Mouse (Mus musculus) stomach, embryonic 14.5 days (tissue): Measurements from ENCODE around the gene Il4ra. TPM values are rescaled to one million over a fixed set of nuclear protein-coding genes. Genes with fewer than 3 reads are reported as not detected.
A peak's percentile ranks its signal among the peaks of the same experiment; 100 is the strongest.

ENCODE experiments used
- ATAC-seq: fragments of 200-750 bp; cut with Nextera tagmentation; 2 replicates; pipeline ENCODE4 v1.8.0; 2017; ENCODE audit warnings: low read depth, moderate TSS enrichment; ENCODE audit not compliant: insufficient number of reproducible peaks, insufficient read depth, low FRiP score
- H3K27ac ChIP-seq: fragments of 300-500 bp; sonication (generic); 2 replicates; pipeline ENCODE4 v1.5.1; 2014; ENCODE audit warnings: mild to moderate bottlenecking, low read length, moderate library complexity, mixed read lengths
- H3K27me3 ChIP-seq: fragments of 300-500 bp; sonication (generic); 2 replicates; pipeline ENCODE4 v1.6.1; 2014; ENCODE audit warnings: low read length, control low read depth, mixed read lengths; ENCODE audit not compliant: control insufficient read depth, insufficient read depth
- H3K36me3 ChIP-seq: fragments of 300-500 bp; sonication (generic); 2 replicates; pipeline ENCODE4 v1.6.1; 2014; ENCODE audit warnings: mild to moderate bottlenecking, control low read depth, low read length, moderate library complexity, mixed read lengths; ENCODE audit not compliant: control insufficient read depth, insufficient read depth
- H3K4me1 ChIP-seq: fragments of 300-500 bp; sonication (generic); 2 replicates; pipeline ENCODE4 v1.6.1; 2014; ENCODE audit warnings: low read length, control low read depth, mixed read lengths; ENCODE audit not compliant: control insufficient read depth, insufficient read depth
- H3K4me2 ChIP-seq: fragments of 300-500 bp; sonication (generic); replicated peaks from 2 replicates; pipeline ENCODE4 v1.6.1; 2014; ENCODE audit warnings: low read depth, low read length, control low read depth
- H3K4me3 ChIP-seq: fragments of 300-500 bp; sonication (generic); 2 replicates; pipeline ENCODE4 v1.5.1; 2014; ENCODE audit warnings: low read depth, low read length, control low read depth
- H3K9ac ChIP-seq: fragments of 300-500 bp; sonication (generic); replicated peaks from 2 replicates; pipeline ENCODE4 v1.6.1; 2014; ENCODE audit warnings: low read depth, mild to moderate bottlenecking, control low read depth, low read length, moderate library complexity, mixed read lengths
- H3K9me3 ChIP-seq: fragments of 300-500 bp; sonication (generic); 2 replicates; pipeline ENCODE4 v1.6.1; 2016; ENCODE audit warnings: low read depth, low read length, control low read depth; ENCODE audit not compliant: control insufficient read depth
- WGBS: fragments of 180-500 bp; shearing (Covaris S2); extraction: QIAGEN DNeasy Blood & Tissue Kit; methylation state at CpG from one replicate; pipeline ENCODE4 v1.1.7; 2014; 5-methylcytosine and 5-hydroxymethylcytosine counted together
- polyA plus RNA-seq: library from polyadenylated mRNA; unstranded; fragments of >200 nt; fragmentation: Nextera tagmentation; extraction: Ambion mirVana; gene quantifications from 2 replicates; pipeline ENCODE4 v1.2.1, GENCODE M21; 2014

Il4ra gene
- polyA plus RNA-seq, 1 experiment from 2014 or later: 6.3 TPM

DNA sequence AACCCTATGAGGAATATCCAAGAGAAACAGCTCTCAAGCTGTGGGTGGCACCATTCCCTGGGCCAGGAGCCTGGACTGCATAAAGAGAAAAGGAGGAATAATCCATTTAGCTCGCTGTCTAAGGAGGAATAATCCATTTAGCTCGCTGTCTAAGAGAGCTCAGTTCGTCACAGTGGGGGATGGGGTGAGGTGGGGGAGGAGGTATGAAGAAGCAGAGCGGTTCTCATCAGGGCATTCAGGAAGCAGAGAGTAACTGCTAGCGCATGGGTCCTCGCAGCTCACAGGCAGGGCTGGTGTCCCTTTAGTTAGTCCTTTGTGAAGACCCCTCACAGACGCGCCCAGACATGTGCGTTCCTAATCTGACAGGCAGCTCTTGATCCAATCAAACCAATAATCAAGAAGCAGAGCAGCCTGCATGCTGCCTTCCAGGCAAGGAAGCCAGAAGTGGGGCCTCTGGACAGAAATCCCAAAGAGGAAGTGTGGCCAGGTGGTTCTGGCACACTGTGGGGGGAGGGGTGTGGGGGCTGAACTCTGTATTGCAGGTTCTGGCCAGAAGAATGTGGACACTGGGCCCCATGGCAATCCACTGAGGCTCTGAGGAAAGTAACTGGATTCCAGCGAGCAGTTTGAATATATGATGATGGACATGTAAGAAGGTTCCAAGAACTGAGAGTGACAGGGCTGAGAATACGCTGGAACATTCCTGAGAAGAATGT, 9.4 kb upstream of the Il4ra start:
- no peaks in the 10 kb centered on the region for H3K4me1 ChIP-seq
- H3K27ac ChIP-seq: no peak overlapping the region
- H3K9me3 ChIP-seq: no peaks in the 10 kb centered on the region
- no peak for ATAC-seq
- H3K4me2 ChIP-seq: no peak overlapping the region
- H3K4me3 ChIP-seq: no peak overlapping the region
- 67% methylated on average over 11 of the region's 11 CpGs for WGBS
- H3K9ac ChIP-seq: no peak overlapping the region
- no peaks in the 10 kb centered on the region for H3K36me3 ChIP-seq
- no peaks in the 10 kb centered on the region for H3K27me3 ChIP-seq

DNA sequence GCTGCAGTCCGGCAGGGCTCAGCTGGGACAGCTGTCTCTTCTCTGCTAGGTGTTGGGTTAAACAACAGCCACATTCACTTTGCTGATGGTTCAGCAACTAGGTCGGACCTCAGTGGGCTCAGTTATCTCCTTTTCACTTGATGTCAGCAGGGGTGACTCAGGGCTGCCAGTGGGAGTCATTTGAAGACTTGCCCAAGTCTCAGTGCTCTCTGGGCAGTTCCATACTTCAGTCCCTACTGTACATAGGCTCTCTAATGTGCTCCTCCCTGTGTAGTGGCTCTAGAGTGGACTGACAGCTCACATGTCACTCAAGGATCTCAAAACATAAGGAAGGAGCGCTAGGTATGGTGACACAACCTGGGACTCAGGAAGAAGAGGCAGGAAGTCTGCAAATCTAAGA, 8.4 kb upstream of the Il4ra start:
- H3K4me2 ChIP-seq: no peak overlapping the region
- H3K9ac ChIP-seq: no peak overlapping the region
- no peaks in the 10 kb centered on the region for H3K9me3 ChIP-seq
- no peaks in the 10 kb centered on the region for H3K4me1 ChIP-seq
- WGBS: 50% methylated on average over 3 of the region's 3 CpGs
- no peak overlapping the region for H3K27ac ChIP-seq
- H3K27me3 ChIP-seq: no peaks in the 10 kb centered on the region
- no peak for ATAC-seq
- H3K4me3 ChIP-seq: no peak overlapping the region
- no peaks in the 10 kb centered on the region for H3K36me3 ChIP-seq

DNA sequence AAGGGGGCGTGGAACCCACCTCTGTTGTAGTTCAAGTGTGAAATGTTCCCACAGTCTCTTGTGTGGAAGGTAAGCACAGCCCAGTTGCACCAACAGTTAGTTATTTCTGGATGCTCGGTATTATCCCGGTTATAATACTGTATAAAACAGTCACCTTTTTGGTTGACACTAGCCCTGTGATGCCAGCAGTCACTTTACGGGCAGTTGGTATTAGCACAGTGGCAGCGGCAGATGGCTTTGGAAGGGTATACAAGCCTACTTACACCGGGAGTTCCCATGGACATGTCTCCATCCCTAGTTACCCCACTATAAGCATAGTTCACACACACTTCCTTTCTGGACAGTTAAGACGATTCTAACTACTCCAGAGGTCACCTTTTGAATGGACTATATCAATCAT, 6.6 kb upstream of the Il4ra start:
- no peaks in the 10 kb centered on the region for H3K36me3 ChIP-seq
- no peak overlapping the region for H3K27ac ChIP-seq
- H3K4me3 ChIP-seq: no peak overlapping the region
- ATAC-seq: no peak
- no peaks in the 10 kb centered on the region for H3K4me1 ChIP-seq
- H3K9me3 ChIP-seq: no peaks in the 10 kb centered on the region
- WGBS: 88% methylated on average over 7 of the region's 7 CpGs
- no peak overlapping the region for H3K9ac ChIP-seq
- H3K4me2 ChIP-seq: no peak overlapping the region
- no peaks in the 10 kb centered on the region for H3K27me3 ChIP-seq

DNA sequence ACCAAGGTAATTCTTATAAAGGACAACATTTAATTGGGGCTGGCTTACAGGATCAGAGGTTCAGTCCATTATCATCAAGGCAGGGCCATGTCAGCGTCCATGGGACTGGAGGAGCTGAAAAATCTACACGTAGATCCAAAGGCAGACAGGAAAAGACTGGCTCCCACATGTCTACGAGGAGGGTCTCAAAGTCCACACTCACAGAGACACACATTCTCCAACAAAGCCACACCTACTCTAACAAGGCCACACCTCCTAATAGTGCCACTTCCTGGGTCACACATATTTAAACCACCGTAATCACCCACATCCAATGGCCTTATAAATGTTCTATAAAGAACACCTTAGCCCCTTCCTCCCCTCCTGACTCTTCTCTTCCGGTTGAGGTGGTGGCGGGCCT, 5.2 kb upstream of the Il4ra start:
- 85% methylated on average over 6 of the region's 6 CpGs for WGBS
- Histone ChIP-seq H3K27me3 (no peaks in the 10 kb centered on the region), H3K9ac (no peak overlapping the region), H3K4me2 (no peak overlapping the region), H3K9me3 (no peaks in the 10 kb centered on the region), H3K27ac (no peak overlapping the region), H3K36me3 (no peaks in the 10 kb centered on the region), H3K4me1 (no peaks in the 10 kb centered on the region), H3K4me3 (no peak overlapping the region)
- ATAC-seq: no peak

DNA sequence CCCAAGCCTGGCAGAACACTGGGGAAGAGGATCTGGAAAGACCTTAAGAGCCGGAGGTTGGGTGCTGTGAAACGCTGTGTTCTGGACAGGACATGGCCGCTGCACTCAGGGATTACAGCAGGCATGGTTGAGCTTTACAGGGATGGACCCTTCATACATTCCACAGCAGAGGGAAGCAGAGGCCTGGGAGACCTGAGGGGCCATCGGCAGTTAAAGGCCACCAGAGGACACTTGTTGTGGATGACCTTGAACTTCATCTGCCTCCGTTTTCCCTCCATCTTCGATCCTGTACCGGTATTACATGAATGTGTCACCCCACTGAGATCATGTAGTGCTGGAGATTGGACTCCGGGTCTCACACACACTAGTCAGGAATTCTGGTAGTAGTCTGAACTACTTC, 2.0 kb upstream of the Il4ra start:
- Histone ChIP-seq H3K27ac (no peak overlapping the region), H3K36me3 (no peaks in the 10 kb centered on the region), H3K4me3 (no peak overlapping the region), H3K27me3 (no peaks in the 10 kb centered on the region), H3K4me2 (no peak overlapping the region), H3K4me1 (peaks cover 8% of the 10 kb centered on the region; the same call in 1 of the 2 replicates), H3K9me3 (no peaks in the 10 kb centered on the region), H3K9ac (no peak overlapping the region)
- ATAC-seq: no peak
- WGBS: 83% methylated on average over 8 of the region's 8 CpGs

DNA sequence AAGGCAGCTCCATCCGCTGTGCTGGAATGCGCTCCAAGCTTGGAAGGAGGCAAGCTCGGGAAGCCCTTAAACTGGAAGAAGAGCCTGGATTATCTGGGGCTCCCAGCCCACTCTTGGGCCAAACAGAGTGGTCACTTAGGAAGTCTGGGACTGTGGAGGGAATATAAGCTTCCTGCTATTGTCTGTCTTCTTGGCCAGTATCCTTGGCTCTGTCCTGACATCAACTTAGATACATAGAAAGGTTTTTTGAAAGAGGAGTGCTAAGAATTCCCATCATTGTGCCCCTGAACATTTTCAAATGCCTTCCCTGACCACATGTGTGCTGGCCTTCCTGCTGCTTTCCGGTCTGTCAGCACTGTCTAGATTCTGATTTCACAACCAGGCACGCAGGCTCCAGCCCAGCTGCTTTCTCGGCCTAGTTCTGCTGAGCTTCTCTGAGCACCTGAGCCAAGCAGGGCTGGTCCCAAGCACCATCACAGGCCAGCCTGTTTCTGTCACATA, 989 bp upstream of the Il4ra start:
- H3K36me3 ChIP-seq: no peaks in the 10 kb centered on the region
- no peaks in the 10 kb centered on the region for H3K27me3 ChIP-seq
- H3K4me1 ChIP-seq: peaks cover 8% of the 10 kb centered on the region; the same call in 1 of the 2 replicates
- H3K4me3 ChIP-seq: no peak overlapping the region
- WGBS: 74% methylated on average over 6 of the region's 6 CpGs
- H3K9ac ChIP-seq: no peak overlapping the region
- H3K9me3 ChIP-seq: no peaks in the 10 kb centered on the region
- no peak overlapping the region for H3K27ac ChIP-seq
- no peak overlapping the region for H3K4me2 ChIP-seq
- ATAC-seq: no peak

DNA sequence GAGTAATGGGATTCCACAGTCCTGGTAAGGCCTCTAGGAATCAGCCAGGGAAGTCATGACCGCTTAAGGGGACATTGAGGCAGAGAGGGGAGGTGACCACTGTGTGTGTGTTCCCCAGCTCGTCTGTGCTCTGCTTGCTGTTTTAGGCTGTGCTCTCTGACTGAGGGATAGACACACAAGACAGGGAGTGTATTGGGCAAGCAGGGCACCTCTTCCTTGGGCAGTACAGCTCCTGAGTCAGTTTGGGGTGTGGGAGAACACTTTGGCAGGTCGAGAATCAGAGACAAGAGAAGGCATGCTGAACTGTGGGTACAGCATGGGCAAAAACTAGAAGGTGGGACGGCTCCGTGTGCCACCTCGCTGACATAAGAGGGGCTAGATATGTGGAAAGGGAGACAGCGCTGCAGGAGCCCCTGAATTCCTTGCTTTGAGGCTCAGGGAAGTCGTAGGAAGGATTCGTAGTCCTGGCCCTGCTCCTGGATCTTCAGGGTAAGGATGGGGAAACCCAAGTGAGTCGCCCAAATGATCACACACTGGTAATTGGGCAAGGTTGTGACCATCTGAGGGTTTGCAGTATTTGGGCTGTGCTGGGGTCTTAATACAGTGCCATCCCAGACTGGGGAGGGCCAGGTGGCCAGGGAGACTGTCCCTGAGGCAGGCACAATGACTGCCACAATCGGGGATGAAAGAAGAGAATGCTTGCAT, 1.1 kb downstream of the Il4ra start:
- Histone ChIP-seq H3K4me1 (peaks cover 8% of the 10 kb centered on the region; the same call in 1 of the 2 replicates), H3K36me3 (no peaks in the 10 kb centered on the region), H3K4me2 (peak overlapping the region; percentile 94), H3K27me3 (no peaks in the 10 kb centered on the region), H3K9ac (no peak overlapping the region; the same call in 1 of the 2 replicates), H3K27ac (no peak overlapping the region), H3K9me3 (no peaks in the 10 kb centered on the region), H3K4me3 (peak overlapping the region; percentile 65)
- WGBS: 77% methylated on average over 11 of the region's 11 CpGs
- no peak for ATAC-seq

DNA sequence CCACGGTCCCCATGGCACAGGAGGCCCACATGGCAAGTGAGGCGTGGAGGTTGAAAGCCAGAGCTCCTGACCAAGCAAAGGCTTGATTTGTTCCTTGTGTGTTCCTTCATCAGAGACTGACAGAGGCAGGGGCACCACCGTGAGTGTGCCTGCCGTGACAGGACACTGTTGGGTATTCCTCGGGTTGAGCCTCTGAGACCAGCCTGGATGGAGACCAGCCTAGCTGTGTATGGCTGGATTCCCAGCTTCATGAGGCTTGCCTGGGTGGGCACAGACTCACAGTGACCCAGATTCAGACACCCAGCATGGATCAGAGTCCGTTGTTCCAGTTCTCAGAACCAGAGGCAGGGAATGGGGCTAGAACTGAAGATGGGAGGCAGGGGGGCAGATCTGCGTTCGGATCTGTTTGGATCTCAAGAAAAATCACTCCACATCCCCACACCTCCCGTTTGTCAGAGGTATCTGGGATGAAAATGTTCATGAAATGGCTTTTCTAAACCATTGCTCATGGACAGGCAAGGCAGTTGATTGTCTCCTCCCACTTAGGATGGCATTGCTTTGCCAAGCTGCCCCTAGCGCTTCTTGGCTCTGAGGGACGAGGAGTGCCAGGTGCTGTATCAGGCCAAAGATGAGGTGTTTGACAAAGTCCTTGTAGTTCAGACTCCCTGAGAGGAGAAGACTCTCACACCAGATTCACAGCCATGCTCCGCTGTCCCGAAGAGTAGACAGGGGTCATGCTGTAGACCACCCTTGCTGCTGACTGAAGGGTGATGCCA, 1.9 kb downstream of the Il4ra start:
- Histone ChIP-seq H3K4me1 (peaks cover 8% of the 10 kb centered on the region; the same call in 1 of the 2 replicates), H3K4me2 (no peak overlapping the region), H3K36me3 (no peaks in the 10 kb centered on the region), H3K27me3 (no peaks in the 10 kb centered on the region), H3K4me3 (no peak overlapping the region), H3K27ac (no peak overlapping the region), H3K9me3 (no peaks in the 10 kb centered on the region), H3K9ac (no peak overlapping the region)
- no peak for ATAC-seq
- WGBS: 87% methylated on average over 13 of the region's 13 CpGs
